Mouse (Mus musculus) embryonic facial prominence, embryonic 12.5 days (tissue): ENCODE measurements at regions not wholly inside any gene's neighbourhood (a gene's known extent, or its start where the extent isn't known, plus 50 kb on each side); places are given as distances from the start of the nearest gene placed in this dataset.

ENCODE experiments used
- ATAC-seq: fragments of 200-750 bp; cut with Nextera tagmentation; 2 replicates; pipeline ENCODE4 v1.8.0; 2017; ENCODE audit not compliant: insufficient number of reproducible peaks, insufficient read depth, low FRiP score, low TSS enrichment
- H3K27ac ChIP-seq: fragments of 300-500 bp; sonication (generic); 2 replicates; pipeline ENCODE4 v1.5.1; 2016; ENCODE audit warnings: mild to moderate bottlenecking
- H3K27me3 ChIP-seq: fragments of 300-500 bp; sonication (generic); 2 replicates; pipeline ENCODE4 v1.6.1; 2016; ENCODE audit warnings: mild to moderate bottlenecking, moderate library complexity
- H3K36me3 ChIP-seq: fragments of 300-500 bp; sonication (generic); 2 replicates; pipeline ENCODE4 v1.6.1; 2016; ENCODE audit warnings: mild to moderate bottlenecking
- H3K4me1 ChIP-seq: fragments of 300-500 bp; sonication (generic); 2 replicates; pipeline ENCODE4 v1.6.1; 2016
- H3K4me2 ChIP-seq: fragments of 300-500 bp; sonication (generic); replicated peaks from 2 replicates; pipeline ENCODE4 v1.6.1; 2016; ENCODE audit warnings: mild to moderate bottlenecking, moderate library complexity
- H3K4me3 ChIP-seq: fragments of 300-500 bp; sonication (generic); 2 replicates; pipeline ENCODE4 v1.5.1; 2016; ENCODE audit warnings: mild to moderate bottlenecking
- H3K9ac ChIP-seq: fragments of 300-500 bp; sonication (generic); 2 replicates; pipeline ENCODE4 v1.6.1; 2016; ENCODE audit warnings: mild to moderate bottlenecking, moderate library complexity
- H3K9me3 ChIP-seq: fragments of 300-500 bp; sonication (generic); 2 replicates; pipeline ENCODE4 v1.6.1; 2016; ENCODE audit warnings: mild to moderate bottlenecking, moderate library complexity
- WGBS: fragments of 180-500 bp; shearing (Covaris S2); methylation state at CpG from one replicate; pipeline ENCODE4 v1.1.7; 2016; 5-methylcytosine and 5-hydroxymethylcytosine counted together

DNA sequence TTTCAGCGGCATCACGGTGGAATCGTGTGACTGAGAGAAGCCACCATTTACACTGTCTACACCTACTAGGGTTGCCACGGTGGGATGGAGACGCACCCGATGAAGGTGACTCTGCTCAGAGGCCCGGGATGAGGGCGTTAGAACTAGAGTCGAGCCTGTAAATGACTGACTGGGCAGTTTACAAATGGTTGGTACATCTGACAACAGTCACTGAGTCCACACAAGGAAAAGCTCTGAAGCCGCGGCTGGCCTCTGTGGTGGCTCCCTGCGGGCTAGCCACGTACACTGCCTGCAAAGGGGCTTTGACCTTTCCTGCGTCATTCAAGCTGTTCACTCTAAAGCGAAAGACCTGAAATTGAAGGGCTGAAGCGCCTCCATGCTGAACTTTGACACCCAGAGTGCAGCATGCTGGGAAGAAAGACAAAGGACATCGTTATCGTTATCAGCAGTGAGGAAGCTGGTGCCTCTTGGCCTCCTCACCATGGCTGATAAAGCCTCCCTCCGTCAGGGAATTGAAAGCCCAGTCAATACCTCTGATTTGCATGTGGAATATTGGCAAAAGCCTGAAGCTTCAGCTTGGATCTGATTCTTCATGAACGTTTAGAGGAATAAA is 462.1 kb upstream of the Arglu1 start:
- ATAC-seq: no peak
- H3K9ac ChIP-seq: no peak overlapping the region
- H3K27ac ChIP-seq: no peak overlapping the region
- 74% methylated on average over 20 of the region's 20 CpGs for WGBS
- peaks cover 3% of the 10 kb centered on the region; the same call in 1 of the 2 replicates for H3K4me1 ChIP-seq
- no peaks in the 10 kb centered on the region for H3K9me3 ChIP-seq
- H3K4me2 ChIP-seq: no peak overlapping the region
- H3K36me3 ChIP-seq: no peaks in the 10 kb centered on the region
- no peaks in the 10 kb centered on the region for H3K27me3 ChIP-seq
- H3K4me3 ChIP-seq: no peak overlapping the region

DNA sequence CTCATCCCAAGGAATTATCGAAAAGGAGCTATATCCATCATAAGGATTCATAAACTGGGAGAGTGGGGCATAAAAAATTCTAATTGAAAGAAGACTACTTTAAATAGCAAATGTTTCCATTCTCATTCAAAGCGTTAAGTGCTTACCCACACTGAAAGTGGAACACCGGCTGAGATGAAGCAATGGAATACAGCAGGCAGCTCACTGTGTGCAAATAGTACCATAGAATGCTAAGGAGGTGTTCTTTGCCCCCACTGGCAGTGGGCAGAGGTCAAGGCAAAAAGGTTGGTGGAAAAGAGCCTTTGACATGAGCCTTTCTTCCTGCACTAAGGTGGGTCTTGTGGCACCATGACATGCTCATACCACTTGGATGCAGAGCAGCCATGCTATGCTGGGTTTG is 454.0 kb upstream of the Arglu1 start:
- Histone ChIP-seq H3K4me2 (no peak overlapping the region), H3K27ac (no peak overlapping the region), H3K27me3 (no peaks in the 10 kb centered on the region), H3K4me1 (no peaks in the 10 kb centered on the region), H3K9me3 (no peaks in the 10 kb centered on the region), H3K4me3 (no peak overlapping the region), H3K9ac (no peak overlapping the region), H3K36me3 (no peaks in the 10 kb centered on the region)
- 91% methylated on average over 3 of the region's 3 CpGs for WGBS
- no peak for ATAC-seq

DNA sequence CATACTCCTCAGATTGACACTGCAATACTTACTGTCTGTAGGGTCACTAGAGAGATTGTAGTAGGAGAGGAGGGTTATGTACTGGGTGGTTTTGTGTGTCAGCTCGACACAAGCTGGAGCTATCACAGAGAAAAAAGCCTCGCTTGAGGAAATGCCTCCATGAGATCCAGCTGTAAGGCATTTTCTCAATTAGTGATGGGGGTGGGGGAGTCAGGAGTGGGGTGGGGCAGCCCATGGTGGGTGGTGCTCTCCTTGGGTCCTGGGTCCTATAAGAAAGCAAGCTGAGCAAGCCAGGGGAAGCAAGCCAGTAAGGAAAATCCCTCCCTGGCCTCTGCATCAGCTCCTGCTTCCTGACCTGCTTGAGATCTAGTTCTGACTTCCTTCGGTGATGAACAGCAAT is 449.5 kb upstream of the Arglu1 start:
- WGBS: 20% methylated on average over 3 of the region's 3 CpGs
- H3K9me3 ChIP-seq: no peaks in the 10 kb centered on the region
- H3K36me3 ChIP-seq: no peaks in the 10 kb centered on the region
- H3K9ac ChIP-seq: no peak overlapping the region
- H3K27ac ChIP-seq: no peak overlapping the region
- no peak for ATAC-seq
- H3K4me2 ChIP-seq: no peak overlapping the region
- no peak overlapping the region for H3K4me3 ChIP-seq
- H3K4me1 ChIP-seq: peaks cover 4% of the 10 kb centered on the region; the same call in 1 of the 2 replicates
- H3K27me3 ChIP-seq: no peaks in the 10 kb centered on the region

DNA sequence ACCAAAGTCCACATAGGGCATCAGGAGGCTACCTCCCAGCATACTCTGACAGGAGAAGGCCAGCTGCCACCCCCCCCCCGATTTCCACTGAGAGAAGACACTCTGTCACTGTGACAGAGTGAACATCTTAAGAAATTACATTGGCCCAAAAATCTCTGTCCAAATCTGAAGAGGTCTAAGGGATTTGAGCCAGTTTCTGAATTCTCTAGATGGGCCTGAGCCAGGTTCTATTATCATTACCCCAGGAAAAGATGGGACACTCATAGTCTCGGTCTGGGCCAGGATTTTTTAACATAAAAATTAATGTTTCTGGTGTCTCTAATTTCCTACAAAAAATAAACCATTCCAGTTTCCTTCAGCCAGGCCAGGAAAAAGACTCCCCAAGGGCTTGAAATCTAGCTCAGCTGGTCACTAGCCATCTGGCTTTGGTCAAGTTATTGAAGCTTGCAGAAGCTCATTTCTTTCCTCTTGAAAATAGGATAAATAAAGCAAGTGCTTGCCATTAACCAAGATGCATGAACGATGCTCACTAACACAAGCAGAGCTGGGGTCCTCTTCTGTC is 448.8 kb upstream of the Arglu1 start:
- 36% methylated on average over 3 of the region's 3 CpGs for WGBS
- H3K9ac ChIP-seq: no peak overlapping the region
- H3K36me3 ChIP-seq: no peaks in the 10 kb centered on the region
- no peak overlapping the region for H3K4me3 ChIP-seq
- H3K4me1 ChIP-seq: peaks cover 4% of the 10 kb centered on the region; the same call in 1 of the 2 replicates
- H3K9me3 ChIP-seq: no peaks in the 10 kb centered on the region
- H3K27ac ChIP-seq: no peak overlapping the region
- H3K27me3 ChIP-seq: no peaks in the 10 kb centered on the region
- no peak overlapping the region for H3K4me2 ChIP-seq
- no peak for ATAC-seq

DNA sequence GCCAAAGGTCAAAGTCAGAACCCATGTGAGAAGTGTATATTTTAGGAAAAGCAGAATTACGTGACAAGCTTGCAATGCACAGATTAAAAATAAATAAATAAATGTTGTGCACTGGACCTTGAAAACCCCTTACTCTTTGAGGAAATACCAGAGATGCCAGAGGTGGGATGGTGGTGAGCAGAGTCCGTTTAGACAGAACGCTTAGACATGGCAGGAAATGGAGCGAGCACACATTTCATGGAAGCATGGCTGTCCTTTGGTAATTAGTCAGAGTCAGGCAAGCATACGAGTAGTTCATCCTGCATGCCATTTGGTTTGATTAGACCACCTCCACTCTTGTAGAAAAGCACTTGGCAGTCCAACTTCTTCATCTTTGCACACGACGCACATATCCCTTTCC is 443.4 kb upstream of the Arglu1 start:
- Histone ChIP-seq H3K4me3 (no peak overlapping the region), H3K27me3 (no peaks in the 10 kb centered on the region), H3K9me3 (no peaks in the 10 kb centered on the region), H3K36me3 (no peaks in the 10 kb centered on the region), H3K27ac (no peak overlapping the region), H3K4me2 (no peak overlapping the region), H3K9ac (no peak overlapping the region), H3K4me1 (peaks cover under 1% of the 10 kb centered on the region; the same call in 1 of the 2 replicates)
- ATAC-seq: no peak
- WGBS: 47% methylated on average over 7 of the region's 7 CpGs

DNA sequence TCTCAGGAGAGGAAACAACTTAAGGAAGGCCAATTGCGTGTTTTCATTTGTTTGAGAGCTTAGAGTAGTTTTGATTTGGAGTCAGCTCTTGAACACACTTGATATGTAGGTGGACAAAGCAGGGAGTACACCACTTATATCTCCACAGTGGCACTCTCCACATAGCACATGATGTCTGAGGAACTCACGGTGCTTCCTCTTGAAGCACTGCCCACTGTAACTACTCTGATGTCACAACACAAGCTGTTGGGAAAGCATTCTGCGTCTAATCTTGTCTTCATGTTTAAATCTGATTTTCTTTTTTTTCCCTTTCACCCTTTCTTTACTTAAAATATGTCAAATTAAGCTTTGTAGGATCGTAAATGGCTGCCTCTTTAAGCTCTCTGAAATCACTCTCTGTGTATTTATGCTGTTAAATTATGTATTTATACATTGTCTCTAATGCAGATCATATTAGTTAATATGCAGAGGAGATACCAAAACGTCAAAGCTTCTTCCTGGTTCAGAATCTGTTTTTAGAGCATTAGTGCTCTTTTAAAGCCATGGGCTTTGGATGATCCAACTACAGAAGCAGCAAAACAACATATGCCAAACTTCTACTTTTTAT is 442.4 kb upstream of the Arglu1 start:
- 80% methylated on average over 5 of the region's 5 CpGs for WGBS

DNA sequence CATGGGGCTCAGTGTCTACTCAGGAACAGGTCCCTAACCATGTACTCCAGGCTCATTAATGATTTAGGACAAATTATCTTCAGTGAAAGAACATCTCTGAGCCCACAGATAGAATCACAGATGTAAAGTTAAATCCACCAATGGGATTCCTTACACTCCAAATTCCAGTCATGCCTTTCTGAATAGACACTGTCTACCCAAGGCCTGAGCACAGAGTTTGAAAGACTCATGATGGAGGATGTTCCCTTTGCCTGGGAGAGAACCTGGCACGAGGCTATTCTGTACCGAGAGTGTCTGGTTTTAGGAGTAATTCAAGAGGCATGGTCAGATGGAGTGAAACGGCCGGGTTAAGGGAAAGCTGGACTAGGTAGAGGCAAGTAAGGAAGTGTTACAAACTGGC is 440.9 kb upstream of the Arglu1 start:
- no peaks in the 10 kb centered on the region for H3K27me3 ChIP-seq
- no peaks in the 10 kb centered on the region for H3K36me3 ChIP-seq
- no peaks in the 10 kb centered on the region for H3K9me3 ChIP-seq
- H3K4me3 ChIP-seq: no peak overlapping the region
- WGBS: 79% methylated on average over 4 of the region's 4 CpGs
- no peak for ATAC-seq
- H3K27ac ChIP-seq: no peak overlapping the region
- no peak overlapping the region for H3K9ac ChIP-seq
- H3K4me1 ChIP-seq: no peaks in the 10 kb centered on the region
- H3K4me2 ChIP-seq: no peak overlapping the region

More for the DNA sequence above, 442.4 kb upstream of the Arglu1 start:
- no peaks in the 10 kb centered on the region for H3K36me3 ChIP-seq
- no peaks in the 10 kb centered on the region for H3K9me3 ChIP-seq
- no peaks in the 10 kb centered on the region for H3K27me3 ChIP-seq
- H3K4me3 ChIP-seq: no peak overlapping the region
- no peak overlapping the region for H3K4me2 ChIP-seq
- no peak for ATAC-seq
- H3K9ac ChIP-seq: no peak overlapping the region
- no peak overlapping the region for H3K27ac ChIP-seq
- no peaks in the 10 kb centered on the region for H3K4me1 ChIP-seq

DNA sequence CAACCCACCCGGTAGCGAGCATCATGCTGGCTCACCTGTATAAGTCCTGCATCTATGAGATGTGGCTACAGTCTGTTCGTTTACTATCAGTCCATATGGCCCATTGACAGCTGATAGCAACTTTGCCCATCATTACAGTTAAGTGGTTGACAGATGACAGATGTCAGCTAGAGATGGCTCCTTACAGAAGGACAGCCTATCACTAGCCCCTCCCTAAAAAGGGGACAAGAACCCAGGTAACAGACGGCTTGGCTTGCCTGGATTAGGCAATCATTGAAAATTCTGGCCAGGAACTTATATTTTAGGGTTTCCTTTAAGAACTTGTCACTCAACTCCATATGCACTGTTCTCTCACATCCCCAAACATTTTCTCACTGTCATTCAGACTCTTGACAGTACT is 434.2 kb upstream of the Arglu1 start:
- no peaks in the 10 kb centered on the region for H3K4me1 ChIP-seq
- no peaks in the 10 kb centered on the region for H3K36me3 ChIP-seq
- no peak overlapping the region for H3K9ac ChIP-seq
- no peak overlapping the region for H3K4me2 ChIP-seq
- WGBS: 83% methylated on average over 4 of the region's 4 CpGs
- H3K9me3 ChIP-seq: no peaks in the 10 kb centered on the region
- H3K27me3 ChIP-seq: no peaks in the 10 kb centered on the region
- no peak for ATAC-seq
- H3K27ac ChIP-seq: no peak overlapping the region
- no peak overlapping the region for H3K4me3 ChIP-seq

DNA sequence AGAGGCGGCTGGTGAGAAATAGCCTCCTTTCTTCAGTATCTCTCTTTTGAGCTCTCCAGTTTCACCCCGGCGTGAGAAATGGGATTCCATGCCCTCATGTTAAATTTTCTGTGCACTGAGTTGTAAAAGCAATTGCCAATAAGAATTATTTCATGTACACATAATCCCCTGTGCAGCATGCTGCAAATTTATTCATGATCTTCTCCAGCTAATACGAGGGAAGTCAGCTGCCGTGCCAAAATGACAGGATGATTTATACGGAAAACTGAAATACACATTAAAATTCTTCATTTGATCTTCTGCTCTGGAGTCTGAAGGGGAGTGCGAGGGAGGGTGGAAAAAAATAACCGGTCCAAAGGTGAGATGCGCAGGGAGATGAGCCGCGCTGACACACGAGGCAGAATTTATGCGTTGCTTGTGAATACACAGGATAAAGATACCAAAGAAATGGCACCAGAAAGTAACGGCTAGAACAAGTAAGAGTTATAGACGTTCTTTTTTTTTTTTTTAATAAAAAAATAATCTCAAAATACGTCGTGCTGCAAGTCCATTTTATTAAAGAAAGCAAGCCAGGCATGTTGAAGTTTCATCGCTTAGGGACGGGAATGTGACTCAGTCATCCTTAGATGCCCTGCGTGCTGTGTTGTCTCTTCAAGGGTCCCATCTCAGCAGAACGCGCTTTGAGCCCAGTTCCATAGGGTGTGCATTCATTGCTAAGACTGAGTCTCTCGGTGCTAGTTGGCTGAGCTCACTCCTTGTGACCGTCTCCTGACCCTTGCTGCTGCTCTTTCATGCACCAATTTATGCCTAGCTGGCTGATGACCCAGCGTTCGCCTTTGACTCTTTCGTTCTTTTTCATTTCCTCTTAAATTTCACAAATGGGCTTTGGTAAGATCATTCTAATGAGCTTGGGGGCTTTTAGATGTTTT is 427.8 kb upstream of the Arglu1 start:
- H3K4me3 ChIP-seq: no peak overlapping the region
- H3K36me3 ChIP-seq: no peaks in the 10 kb centered on the region
- H3K4me1 ChIP-seq: no peaks in the 10 kb centered on the region
- WGBS: 86% methylated on average over 27 of the region's 27 CpGs
- no peak for ATAC-seq
- no peak overlapping the region for H3K27ac ChIP-seq
- no peak overlapping the region for H3K4me2 ChIP-seq
- no peaks in the 10 kb centered on the region for H3K9me3 ChIP-seq
- H3K27me3 ChIP-seq: no peaks in the 10 kb centered on the region
- no peak overlapping the region for H3K9ac ChIP-seq

DNA sequence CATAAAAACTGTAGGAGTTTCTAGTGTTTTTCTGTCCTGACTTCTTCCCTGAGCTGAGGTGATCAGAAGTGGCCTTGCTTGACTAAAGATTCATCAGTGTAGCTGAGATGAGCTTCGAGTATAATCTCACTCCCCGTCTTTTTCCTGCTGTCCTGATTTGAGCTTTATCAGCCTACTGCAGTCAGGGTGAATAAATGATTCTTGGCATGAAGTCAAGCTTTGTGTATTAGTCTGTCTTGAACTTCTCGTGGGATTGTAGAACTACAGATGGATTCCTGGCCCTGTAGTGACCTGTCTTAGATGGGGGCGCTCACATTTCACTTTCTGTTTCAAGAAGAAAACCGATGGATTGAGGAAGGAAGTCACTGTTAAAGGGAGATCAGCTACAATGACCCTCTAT is 405.7 kb upstream of the Arglu1 start:
- no peak overlapping the region for H3K27ac ChIP-seq
- no peaks in the 10 kb centered on the region for H3K9me3 ChIP-seq
- H3K27me3 ChIP-seq: no peaks in the 10 kb centered on the region
- no peak overlapping the region for H3K4me2 ChIP-seq
- 69% methylated on average over 5 of the region's 5 CpGs for WGBS
- ATAC-seq: no peak
- no peak overlapping the region for H3K9ac ChIP-seq
- H3K4me1 ChIP-seq: no peaks in the 10 kb centered on the region
- H3K36me3 ChIP-seq: no peaks in the 10 kb centered on the region
- H3K4me3 ChIP-seq: no peak overlapping the region

DNA sequence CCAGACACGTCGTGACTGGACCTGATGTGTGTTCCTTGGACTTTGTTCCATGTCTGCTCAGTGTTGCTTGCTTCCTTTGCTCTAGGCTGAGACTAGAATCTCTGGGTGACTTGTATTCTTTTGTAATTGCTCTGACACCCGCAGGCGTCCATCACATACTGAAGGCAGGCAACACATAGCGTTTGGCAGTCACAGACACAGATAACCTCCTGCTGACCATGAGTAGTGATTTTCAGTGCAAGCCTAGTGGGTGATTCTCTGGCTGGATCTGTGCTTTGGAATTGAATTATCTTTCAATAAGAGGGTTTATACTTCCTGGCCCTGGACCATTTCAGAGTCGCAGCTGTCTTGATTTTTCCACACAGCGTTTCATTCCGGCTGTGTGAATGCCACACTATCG is 403.7 kb upstream of the Arglu1 start:
- no peak overlapping the region for H3K9ac ChIP-seq
- H3K27me3 ChIP-seq: no peaks in the 10 kb centered on the region
- no peak for ATAC-seq
- H3K4me2 ChIP-seq: no peak overlapping the region
- H3K4me1 ChIP-seq: no peaks in the 10 kb centered on the region
- WGBS: 63% methylated on average over 9 of the region's 9 CpGs
- no peak overlapping the region for H3K4me3 ChIP-seq
- H3K27ac ChIP-seq: no peak overlapping the region
- no peaks in the 10 kb centered on the region for H3K9me3 ChIP-seq
- H3K36me3 ChIP-seq: no peaks in the 10 kb centered on the region

DNA sequence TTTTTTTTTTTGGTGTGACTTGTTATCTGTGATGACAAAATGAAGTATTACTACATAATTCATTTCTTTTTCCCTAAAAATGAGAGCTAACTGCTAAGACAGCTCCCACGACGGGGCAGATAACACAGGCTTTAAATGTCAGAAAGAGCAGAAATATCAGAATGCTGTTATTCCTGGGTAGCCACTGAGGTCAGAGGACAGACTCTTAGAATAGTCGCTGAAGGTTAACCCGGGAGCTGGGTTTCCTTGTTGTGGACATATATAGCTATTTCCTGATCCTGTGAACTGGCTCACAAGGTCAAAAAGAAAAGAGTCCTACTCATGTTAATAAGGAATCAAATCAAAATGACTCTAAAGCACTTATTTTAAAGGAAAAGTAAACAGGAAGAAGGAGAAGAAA is 403.0 kb upstream of the Arglu1 start:
- Histone ChIP-seq H3K27ac (no peak overlapping the region), H3K9ac (no peak overlapping the region), H3K4me1 (no peaks in the 10 kb centered on the region), H3K27me3 (no peaks in the 10 kb centered on the region), H3K4me3 (no peak overlapping the region), H3K9me3 (no peaks in the 10 kb centered on the region), H3K4me2 (no peak overlapping the region), H3K36me3 (no peaks in the 10 kb centered on the region)
- no peak for ATAC-seq
- 58% methylated on average over 4 of the region's 4 CpGs for WGBS
